Mouse (Mus musculus) embryonic facial prominence, embryonic 13.5 days (tissue): ENCODE results near the gene Pip5k1c. TPM values are rescaled to one million over a fixed set of nuclear protein-coding genes. Genes with fewer than 3 reads are reported as not detected.

Source experiments
- ATAC-seq: fragments of 200-750 bp; cut with Nextera tagmentation; 2 replicates; pipeline ENCODE4 v1.8.0; 2017; ENCODE audit warnings: low read depth; ENCODE audit not compliant: insufficient number of reproducible peaks, insufficient read depth, low FRiP score, low TSS enrichment
- H3K27ac ChIP-seq: fragments of 300-500 bp; sonication (generic); 2 replicates; pipeline ENCODE4 v1.5.1; 2015; ENCODE audit warnings: moderate library complexity, mild to moderate bottlenecking, inconsistent platforms
- H3K27me3 ChIP-seq: fragments of 300-500 bp; sonication (generic); 2 replicates; pipeline ENCODE4 v1.6.1; 2015; ENCODE audit warnings: mild to moderate bottlenecking, inconsistent platforms
- H3K36me3 ChIP-seq: fragments of 300-500 bp; sonication (generic); 2 replicates; pipeline ENCODE4 v1.6.1; 2015; ENCODE audit warnings: mild to moderate bottlenecking, inconsistent platforms
- H3K4me1 ChIP-seq: fragments of 300-500 bp; sonication (generic); 2 replicates; pipeline ENCODE4 v1.6.1; 2015; ENCODE audit warnings: inconsistent platforms
- H3K4me2 ChIP-seq: fragments of 300-500 bp; sonication (generic); 2 replicates; pipeline ENCODE4 v1.6.1; 2015; ENCODE audit warnings: moderate library complexity, mild to moderate bottlenecking, inconsistent platforms
- H3K4me3 ChIP-seq: fragments of 300-500 bp; sonication (generic); 2 replicates; pipeline ENCODE4 v1.5.1; 2015; ENCODE audit warnings: mild to moderate bottlenecking, inconsistent platforms
- H3K9ac ChIP-seq: fragments of 300-500 bp; sonication (generic); 2 replicates; pipeline ENCODE4 v1.6.1; 2015; ENCODE audit warnings: mild to moderate bottlenecking, inconsistent platforms
- H3K9me3 ChIP-seq: fragments of 300-500 bp; sonication (generic); 2 replicates; pipeline ENCODE4 v1.6.1; 2016; ENCODE audit warnings: inconsistent platforms
- WGBS: fragments of 180-500 bp; shearing (Covaris S2); methylation state at CpG from one replicate; pipeline ENCODE4 v1.1.7; 2015; ENCODE audit warnings: mixed read lengths; 5-methylcytosine and 5-hydroxymethylcytosine counted together
- polyA plus RNA-seq: library from polyadenylated mRNA; unstranded; fragments of >200 nt; fragmentation: Nextera tagmentation; extraction: Ambion mirVana; gene quantifications from 2 replicates; pipeline ENCODE4 v1.2.1, GENCODE M21; 2015

Gene Pip5k1c
- polyA plus RNA-seq, 1 experiment from 2014 or later, result 57.6 TPM

GRCm38 (mm10) chr10:81285694-81286450 is 6.9 kb upstream of the Pip5k1c start:
- WGBS, result 2% methylated on average over 54 of the region's 54 CpGs
- H3K27ac ChIP-seq, result 0 out of 2 replicates have a peak overlapping the region, but pooled peaks have one; percentile 16
- no peaks in the 10 kb centered on the region for H3K36me3 ChIP-seq
- H3K9me3 ChIP-seq, result no peaks in the 10 kb centered on the region
- ATAC-seq, result peak; percentile 45; the same call in 1 of the 2 replicates
- peaks cover 33% of the 10 kb centered on the region for H3K4me1 ChIP-seq
- peak overlapping the region; percentile 64 for H3K9ac ChIP-seq
- H3K4me3 ChIP-seq, result peak overlapping the region; percentile 44
- peak overlapping the region; percentile 72 for H3K4me2 ChIP-seq
- peaks cover 69% of the 10 kb centered on the region for H3K27me3 ChIP-seq

- H3K4me1 ChIP-seq, result peaks cover 39% of the 10 kb centered on the region
- H3K27me3 ChIP-seq, result peaks cover 71% of the 10 kb centered on the region
- WGBS, result 32% methylated on average over 6 of the region's 6 CpGs
- H3K9ac ChIP-seq, result no peak overlapping the region
- ATAC-seq, result no peak
- no peak overlapping the region for H3K27ac ChIP-seq
- no peaks in the 10 kb centered on the region for H3K9me3 ChIP-seq
- H3K36me3 ChIP-seq, result no peaks in the 10 kb centered on the region
- no peak overlapping the region for H3K4me2 ChIP-seq
- no peak overlapping the region for H3K4me3 ChIP-seq
Observed at GRCm38 (mm10) chr10:81286586-81286985, 6.2 kb upstream of the Pip5k1c start.

DNA sequence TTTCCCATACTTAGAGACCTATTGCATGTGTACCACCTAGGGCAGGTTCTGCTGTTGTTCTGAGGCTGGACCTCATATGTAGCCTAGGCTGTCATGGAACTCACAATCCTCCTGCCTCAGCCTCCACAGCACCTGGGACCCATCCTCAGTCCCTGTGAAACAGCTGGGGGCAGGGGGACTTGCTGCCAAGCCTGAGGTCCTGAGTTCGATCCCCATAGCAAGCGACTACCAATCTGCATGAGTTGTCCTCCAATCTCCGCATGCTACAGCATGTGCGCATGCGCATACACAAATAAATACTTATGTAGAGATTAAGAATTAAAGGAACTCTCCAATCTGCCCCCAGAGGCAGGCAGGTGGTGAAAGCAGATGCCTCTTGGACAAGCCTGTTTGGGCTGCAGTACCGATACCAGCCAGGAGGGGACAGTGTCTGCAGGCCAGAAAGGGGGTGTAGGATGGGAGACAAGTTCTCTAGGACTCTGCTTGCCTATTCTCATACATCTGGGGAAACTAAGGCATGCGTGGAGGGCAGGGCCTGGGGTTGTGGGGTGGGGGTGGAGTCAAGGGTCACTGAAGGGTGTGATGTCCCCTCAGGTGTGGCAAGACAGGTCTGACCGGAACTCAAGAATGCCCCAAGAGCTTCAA is 5.1 kb upstream of the Pip5k1c start:
- Histone ChIP-seq H3K27ac (no peak overlapping the region), H3K4me2 (no peak overlapping the region), H3K27me3 (peaks cover 71% of the 10 kb centered on the region), H3K4me1 (peaks cover 39% of the 10 kb centered on the region), H3K9me3 (no peaks in the 10 kb centered on the region), H3K4me3 (no peak overlapping the region), H3K9ac (peak overlapping the region; percentile 21; the same call in 1 of the 2 replicates), H3K36me3 (no peaks in the 10 kb centered on the region)
- 61% methylated on average over 8 of the region's 8 CpGs for WGBS
- no peak for ATAC-seq

DNA sequence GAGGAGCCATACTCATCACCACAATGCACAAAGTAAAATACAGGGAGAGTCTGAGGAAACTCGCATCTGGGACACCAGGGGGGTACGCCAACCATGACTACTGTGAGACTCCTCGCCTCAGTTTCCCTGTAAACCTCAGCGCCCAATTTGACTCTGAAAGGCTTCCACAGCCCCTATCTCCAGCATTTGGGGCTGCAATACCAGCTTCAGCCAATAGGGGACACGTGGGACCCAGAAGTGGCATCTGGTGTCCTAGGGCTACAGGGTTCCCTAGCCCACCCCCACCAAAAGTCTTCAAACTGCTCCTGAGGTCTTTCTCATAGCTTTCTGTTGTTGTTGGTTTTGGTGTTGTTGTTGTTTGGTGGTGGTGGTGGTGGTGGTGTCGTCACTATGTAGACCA is 4.2 kb upstream of the Pip5k1c start:
- Histone ChIP-seq H3K27me3 (peaks cover 61% of the 10 kb centered on the region), H3K27ac (no peak overlapping the region), H3K9me3 (no peaks in the 10 kb centered on the region), H3K4me1 (peaks cover 40% of the 10 kb centered on the region), H3K4me2 (no peak overlapping the region), H3K9ac (no peak overlapping the region; the same call in 1 of the 2 replicates), H3K4me3 (no peak overlapping the region), H3K36me3 (no peaks in the 10 kb centered on the region)
- WGBS, result 30% methylated on average over 6 of the region's 6 CpGs
- no peak for ATAC-seq

GRCm38 (mm10) chr10:81289278-81289677 is 3.5 kb upstream of the Pip5k1c start:
- 4% methylated on average over 7 of the region's 7 CpGs for WGBS
- no peaks in the 10 kb centered on the region for H3K9me3 ChIP-seq
- no peak for ATAC-seq
- no peaks in the 10 kb centered on the region for H3K36me3 ChIP-seq
- H3K4me3 ChIP-seq, result no peak overlapping the region
- no peak overlapping the region for H3K9ac ChIP-seq
- H3K27ac ChIP-seq, result no peak overlapping the region
- H3K27me3 ChIP-seq, result peaks cover 55% of the 10 kb centered on the region
- 0 out of 2 replicates have a peak overlapping the region, but pooled peaks have one; percentile 18 for H3K4me2 ChIP-seq
- H3K4me1 ChIP-seq, result peaks cover 41% of the 10 kb centered on the region

DNA sequence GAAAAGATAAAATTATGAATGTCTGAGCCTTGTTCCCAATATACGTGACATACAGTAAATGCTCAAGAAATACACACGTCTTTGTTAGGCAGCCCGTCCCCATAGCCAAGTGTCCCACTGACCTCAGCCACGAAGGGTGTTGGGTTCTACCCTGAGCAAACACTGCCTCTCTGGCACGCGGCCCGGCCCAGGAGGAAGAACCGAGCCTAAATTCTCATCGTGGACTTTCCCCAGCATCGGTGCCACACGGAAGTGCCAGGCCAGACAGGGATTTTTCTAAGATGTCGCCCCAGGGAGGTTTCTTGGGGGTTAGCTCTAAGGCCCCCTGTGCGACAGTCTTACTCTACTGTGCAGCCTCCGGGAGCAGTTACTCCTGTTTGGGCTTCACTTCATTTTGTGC is 3.0 kb upstream of the Pip5k1c start:
- no peak for ATAC-seq
- Histone ChIP-seq H3K4me1 (peaks cover 41% of the 10 kb centered on the region), H3K9ac (no peak overlapping the region), H3K4me2 (no peak overlapping the region), H3K36me3 (no peaks in the 10 kb centered on the region), H3K9me3 (no peaks in the 10 kb centered on the region), H3K27me3 (peaks cover 49% of the 10 kb centered on the region), H3K27ac (no peak overlapping the region), H3K4me3 (no peak overlapping the region)
- 59% methylated on average over 14 of the region's 14 CpGs for WGBS

GRCm38 (mm10) chr10:81290698-81291460 is 1.9 kb upstream of the Pip5k1c start:
- H3K9ac ChIP-seq, result peak overlapping the region; percentile 51
- H3K27me3 ChIP-seq, result peaks cover 41% of the 10 kb centered on the region

DNA sequence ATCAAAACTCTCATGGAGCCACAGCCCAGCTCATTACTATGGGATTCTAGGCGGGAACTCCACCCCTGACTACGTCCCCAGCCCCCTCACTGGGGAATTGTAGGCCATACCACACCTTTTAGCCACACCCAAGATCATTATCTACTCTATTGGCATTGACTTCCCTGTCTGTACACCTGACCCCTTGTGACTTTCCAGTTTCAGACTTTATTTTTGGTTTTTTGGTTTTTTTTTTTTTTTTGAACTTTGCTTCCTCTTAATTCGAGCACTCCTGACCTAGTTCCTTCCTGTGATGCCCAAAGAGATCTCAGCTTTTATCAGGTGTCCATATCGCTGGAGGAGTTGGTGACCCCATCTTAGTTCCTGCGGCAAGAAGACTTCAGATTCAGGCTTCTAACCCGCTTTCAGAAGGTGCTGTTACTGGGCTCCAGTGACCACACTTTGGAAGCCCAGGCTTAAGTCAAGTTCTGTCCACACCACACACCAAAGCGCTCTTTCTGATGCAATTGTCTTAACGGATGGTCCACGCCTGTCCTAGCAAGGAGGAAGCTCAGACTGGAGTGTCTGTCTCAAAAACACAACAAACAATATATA is 1.2 kb upstream of the Pip5k1c start, which contains the start of gene Tjp3:
Tjp3 (minus strand) TSS at position 71 of the 594 bp plus-strand sequence.
- peak within 1 kb of the TSS; percentile 24; the same call in 1 of the 2 replicates for H3K27ac ChIP-seq
- peaks cover 35% of the 10 kb centered on the region for H3K4me1 ChIP-seq
- no peaks in the 10 kb centered on the region for H3K9me3 ChIP-seq
- peak within 1 kb of the TSS; percentile 95 for H3K4me2 ChIP-seq
- WGBS, result 71% methylated on average over 9 of the region's 9 CpGs
- peak within 1 kb of the TSS; percentile 91 for H3K4me3 ChIP-seq
- H3K36me3 ChIP-seq, result 0 out of 2 replicates have a peak, but pooled peaks cover 7% of the 10 kb centered on the region
- peak within 1 kb of the TSS; percentile 51 for H3K9ac ChIP-seq
- no peak for ATAC-seq
- H3K27me3 ChIP-seq, result peaks cover 41% of the 10 kb centered on the region

More at GRCm38 (mm10) chr10:81290698-81291460, 1.9 kb upstream of the Pip5k1c start:
- Histone ChIP-seq H3K4me2 (peak overlapping the region; percentile 31), H3K27ac (peak overlapping the region; percentile 24; the same call in 1 of the 2 replicates), H3K9me3 (no peaks in the 10 kb centered on the region), H3K4me1 (peaks cover 40% of the 10 kb centered on the region), H3K4me3 (peak overlapping the region; percentile 19), H3K36me3 (0 out of 2 replicates have a peak, but pooled peaks cover 3% of the 10 kb centered on the region)
- ATAC-seq, result no peak
- 11% methylated on average over 24 of the region's 24 CpGs for WGBS

DNA sequence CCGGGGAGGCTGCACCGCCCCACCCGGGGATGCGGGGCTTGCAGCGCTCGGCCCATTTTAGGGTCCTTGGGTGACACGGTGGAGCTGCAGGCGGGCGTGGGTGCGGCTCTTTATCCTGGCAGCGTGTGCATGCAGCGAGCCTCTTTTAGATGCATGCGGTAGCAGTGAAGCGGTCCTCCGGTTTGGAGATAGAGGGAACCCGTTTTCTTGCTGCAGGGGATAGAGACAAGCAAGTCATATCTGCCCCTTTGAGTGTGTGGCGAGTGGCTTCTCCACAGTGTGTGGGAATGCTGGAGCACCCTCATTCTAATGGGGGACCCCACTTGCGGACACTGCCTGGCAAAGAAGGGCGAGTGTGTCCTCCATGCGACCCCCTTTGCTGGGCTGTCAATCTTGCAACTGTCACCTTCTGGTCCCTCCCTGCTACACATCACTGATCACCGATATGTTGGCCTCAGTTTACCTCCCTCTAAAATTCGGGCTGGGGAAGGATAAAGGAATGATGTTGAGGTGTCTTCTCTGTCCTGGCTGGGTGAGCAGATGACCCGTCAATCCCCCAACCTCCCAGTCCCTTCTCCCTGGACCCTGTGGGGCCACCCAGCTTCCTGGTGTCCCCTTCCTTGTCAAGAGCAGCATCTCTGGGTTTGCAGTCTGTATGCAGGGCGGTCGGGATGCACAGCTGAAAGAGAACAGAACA is 719 bp downstream of the Pip5k1c start:
- ATAC-seq, result no peak
- Histone ChIP-seq H3K4me2 (peak overlapping the region; percentile 95), H3K9me3 (no peaks in the 10 kb centered on the region), H3K36me3 (peaks cover 11% of the 10 kb centered on the region; the same call in 1 of the 2 replicates), H3K27ac (peak overlapping the region; percentile 83), H3K27me3 (peaks cover 29% of the 10 kb centered on the region), H3K9ac (peak overlapping the region; percentile 89), H3K4me3 (peak overlapping the region; percentile 91), H3K4me1 (peaks cover 38% of the 10 kb centered on the region)
- WGBS, result 4% methylated on average over 25 of the region's 25 CpGs

DNA sequence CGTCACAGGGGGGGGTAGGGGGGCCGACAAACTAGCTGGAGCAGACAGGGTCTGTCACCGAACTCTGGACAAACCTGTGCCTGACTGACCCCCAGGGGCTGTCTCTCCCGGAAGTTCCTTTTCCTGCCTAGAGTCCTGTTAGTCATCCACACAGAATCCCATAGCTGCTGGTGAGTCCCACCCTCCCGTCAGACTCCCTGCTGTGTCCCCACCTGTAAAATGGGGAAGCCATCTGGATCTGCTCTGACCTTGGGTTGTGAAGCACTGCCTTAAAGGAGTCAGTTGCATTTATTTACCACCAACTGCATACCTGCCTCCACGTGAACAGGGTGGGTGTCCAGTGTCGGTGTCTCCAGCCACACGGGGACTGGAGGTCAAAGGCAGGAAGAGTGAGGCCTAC is 1.7 kb downstream of the Pip5k1c start:
- peaks cover 12% of the 10 kb centered on the region; the same call in 1 of the 2 replicates for H3K36me3 ChIP-seq
- H3K27ac ChIP-seq, result no peak overlapping the region
- H3K9me3 ChIP-seq, result no peaks in the 10 kb centered on the region
- H3K4me2 ChIP-seq, result peak overlapping the region; percentile 95
- H3K4me1 ChIP-seq, result peaks cover 37% of the 10 kb centered on the region
- H3K4me3 ChIP-seq, result peak overlapping the region; percentile 91
- H3K9ac ChIP-seq, result peak overlapping the region; percentile 89
- ATAC-seq, result no peak
- H3K27me3 ChIP-seq, result peaks cover 24% of the 10 kb centered on the region
- 45% methylated on average over 8 of the region's 8 CpGs for WGBS
